Comparison of ENCODE assay signal across 16 mouse cellular contexts in the genomic region with DNA sequence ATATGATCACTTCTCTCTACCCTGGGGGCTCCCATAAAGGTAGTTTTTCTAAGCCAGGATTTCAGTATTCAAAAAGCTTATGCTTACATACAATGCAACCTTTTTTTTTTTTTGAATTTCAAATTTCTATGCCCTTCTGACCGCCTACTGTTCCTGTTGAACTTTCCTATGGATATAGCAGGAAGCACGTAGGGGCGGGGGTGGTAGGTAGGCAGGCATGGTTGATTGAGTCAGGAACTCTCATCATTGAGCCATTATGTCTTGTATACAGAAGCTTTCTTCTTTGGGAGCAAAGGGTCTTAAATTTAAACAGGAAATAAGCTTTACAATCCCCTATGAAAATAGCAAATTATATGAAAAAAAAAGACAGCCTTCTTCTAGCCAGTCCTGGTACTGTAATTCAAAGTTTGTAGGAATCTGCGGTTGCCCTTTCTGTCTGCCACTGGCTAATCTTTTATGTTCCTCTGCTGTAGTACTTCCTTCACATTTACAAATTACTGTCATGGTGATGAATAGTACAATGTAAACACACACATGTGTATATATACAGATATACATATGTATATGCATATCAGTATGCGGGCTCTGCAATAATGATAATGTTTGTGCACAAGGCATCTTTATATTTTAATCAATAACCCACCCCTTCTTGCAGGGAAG.
"Had no signal": no experiment of that assay in that cellular context is flagged by ENCODE, and none has a peak within 500 bp of the region (broad histone marks: within the 10 kb centered on the region; RNA-seq: fewer than 3 reads in every experiment).

No protein-coding gene starts in this region.

- H3K27me3 ChIP-seq: liver, embryonic 13.5 days; liver, embryonic 15.5 days; megakaryocyte, embryonic 14.5 days; midbrain, embryonic 13.5 days; midbrain, embryonic 15.5 days; neural tube, embryonic 12.5 days; stomach, embryonic 15.5 days had no signal

- DNase-seq: liver, embryonic 13.5 days; liver, postnatal 0 days; right cerebral cortex, postnatal 14 days; thymus, adult 2 months; thymus, postnatal 25 days; thymus, postnatal 4 days had no signal

- H3K4me3 ChIP-seq: liver, embryonic 13.5 days; liver, embryonic 15.5 days; megakaryocyte, embryonic 14.5 days; midbrain, embryonic 13.5 days; midbrain, embryonic 15.5 days; neural tube, embryonic 12.5 days; stomach, embryonic 15.5 days had no signal

- H3K36me3 ChIP-seq: liver, embryonic 13.5 days; liver, embryonic 15.5 days; midbrain, embryonic 13.5 days; midbrain, embryonic 15.5 days; neural tube, embryonic 12.5 days; stomach, embryonic 15.5 days had no signal

- H3K9me3 ChIP-seq: liver, embryonic 13.5 days; liver, embryonic 15.5 days; megakaryocyte, embryonic 14.5 days; midbrain, embryonic 13.5 days; midbrain, embryonic 15.5 days; neural tube, embryonic 12.5 days; stomach, embryonic 15.5 days had no signal

- H3K4me1 ChIP-seq: liver, embryonic 13.5 days; liver, embryonic 15.5 days; midbrain, embryonic 13.5 days; midbrain, embryonic 15.5 days; neural tube, embryonic 12.5 days; stomach, embryonic 15.5 days had no signal

- H3K9ac ChIP-seq: liver, embryonic 13.5 days; liver, embryonic 15.5 days; liver, postnatal 0 days; midbrain, embryonic 13.5 days; midbrain, embryonic 15.5 days; neural tube, embryonic 12.5 days; stomach, embryonic 15.5 days had no signal

- H3K27ac ChIP-seq: liver, embryonic 13.5 days; liver, embryonic 15.5 days; macrophage; midbrain, embryonic 13.5 days; midbrain, embryonic 15.5 days; neural tube, embryonic 12.5 days; stomach, embryonic 15.5 days; stomach, postnatal 0 days had no signal

- H3K4me2 ChIP-seq: liver, embryonic 13.5 days; liver, embryonic 15.5 days; midbrain, embryonic 11.5 days; midbrain, embryonic 13.5 days; midbrain, embryonic 15.5 days; neural tube, embryonic 12.5 days; stomach, embryonic 15.5 days had no signal

- ATAC-seq: liver, postnatal 0 days; lung, postnatal 0 days; midbrain, embryonic 13.5 days; midbrain, embryonic 15.5 days had no signal
